Mouse (Mus musculus) c-Kit-positive CD71-positive TER-119-negative erythroid progenitor cells, embryonic 14.5 days (primary cell): ENCODE measurements at regions not wholly inside any gene's neighbourhood (a gene's known extent, or its start where the extent isn't known, plus 50 kb on each side); places are given as distances from the start of the nearest gene placed in this dataset.

ENCODE experiments used
- DNase-seq: peaks from one replicate; pipeline ENCODE4 v3.0.0-alpha.2; 2013; ENCODE audit warnings: low read depth

- no peak for DNase-seq
Observed at GRCm38 (mm10) chr8:112933815-112934214, 364.0 kb downstream of the Cntnap4 start.

DNA sequence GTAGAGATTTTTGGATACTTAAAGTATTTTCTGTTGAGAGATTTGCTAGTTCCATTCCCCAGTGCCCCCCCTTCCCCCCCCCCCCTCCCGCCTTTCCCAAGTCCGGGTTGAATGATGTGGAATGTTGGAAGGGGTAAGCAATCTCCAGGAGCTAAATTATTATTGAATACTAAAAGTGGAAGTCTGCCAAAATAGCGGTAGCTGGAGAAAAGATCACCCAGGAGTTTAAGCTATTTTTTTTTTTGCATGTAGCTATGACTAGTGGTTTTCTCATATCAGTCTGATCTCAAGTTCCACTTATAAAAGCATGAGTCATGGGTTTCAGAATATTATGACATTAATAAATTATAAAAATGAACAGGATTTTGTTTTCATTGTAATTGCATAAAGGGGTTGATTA lies 365.6 kb downstream of the Cntnap4 start:
- DNase-seq, result no peak

GRCm38 (mm10) chr8:112935897-112936719 lies 366.3 kb downstream of the Cntnap4 start:
- DNase-seq, result no peak

DNA sequence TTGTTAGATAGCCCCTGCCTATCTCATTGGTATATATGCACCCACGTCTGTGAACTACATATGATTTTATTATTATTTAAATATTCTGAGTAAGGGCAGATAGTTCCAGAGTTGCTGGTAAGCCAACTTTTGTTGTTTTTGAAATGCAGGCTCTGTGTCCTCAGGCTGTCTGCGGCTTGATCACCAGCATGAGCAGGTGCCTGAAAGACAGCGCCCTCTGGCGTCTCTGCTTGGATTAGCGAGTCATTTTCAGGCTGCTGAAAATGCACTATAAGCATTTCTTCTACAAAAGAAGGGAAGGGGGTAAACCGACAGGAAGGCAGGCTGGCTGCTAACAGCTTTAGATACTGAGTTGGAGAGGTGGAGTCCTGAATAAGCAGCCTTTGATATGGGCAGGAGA lies 402.6 kb downstream of the Cntnap4 start:
- DNase-seq, result peak; percentile 1

DNA sequence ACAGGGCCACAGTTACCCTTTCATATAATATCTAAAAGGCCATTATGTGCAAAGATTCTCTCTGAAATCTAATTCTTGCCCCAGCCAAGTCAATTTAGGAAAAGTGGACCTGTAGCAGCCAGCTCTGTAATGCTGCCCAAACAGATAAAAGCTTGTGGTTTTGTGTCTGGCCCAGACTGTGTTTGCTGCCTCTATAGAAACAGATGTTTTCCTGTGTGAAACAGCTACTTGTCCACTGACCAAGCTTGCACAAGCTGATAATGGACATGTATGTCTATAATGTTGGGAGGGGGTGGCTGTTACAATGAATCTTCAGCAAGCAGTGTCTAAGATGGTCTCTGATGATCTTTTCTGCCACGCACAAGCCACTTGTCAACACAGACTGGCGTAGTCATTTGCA lies 405.9 kb downstream of the Cntnap4 start:
- DNase-seq, result no peak

DNA sequence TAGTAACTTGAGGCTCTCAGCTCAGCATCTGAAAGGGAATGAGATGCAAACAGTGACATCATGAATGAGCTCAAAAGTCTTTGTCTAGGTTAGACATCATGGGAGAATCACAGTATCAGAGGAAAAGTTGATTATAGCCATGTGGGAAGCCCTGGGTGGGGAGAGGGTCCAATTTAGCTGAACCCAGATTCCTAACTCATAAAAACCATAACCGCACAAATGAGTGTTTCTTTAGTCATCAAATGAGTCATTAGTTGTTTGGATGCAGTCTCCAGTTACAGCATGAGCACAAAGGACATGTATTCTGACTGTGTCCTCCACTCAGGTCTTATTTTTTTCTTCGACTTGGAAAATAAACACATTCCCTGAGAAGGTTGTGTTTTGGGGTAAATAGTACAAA lies 406.5 kb downstream of the Cntnap4 start:
- DNase-seq, result no peak

DNA sequence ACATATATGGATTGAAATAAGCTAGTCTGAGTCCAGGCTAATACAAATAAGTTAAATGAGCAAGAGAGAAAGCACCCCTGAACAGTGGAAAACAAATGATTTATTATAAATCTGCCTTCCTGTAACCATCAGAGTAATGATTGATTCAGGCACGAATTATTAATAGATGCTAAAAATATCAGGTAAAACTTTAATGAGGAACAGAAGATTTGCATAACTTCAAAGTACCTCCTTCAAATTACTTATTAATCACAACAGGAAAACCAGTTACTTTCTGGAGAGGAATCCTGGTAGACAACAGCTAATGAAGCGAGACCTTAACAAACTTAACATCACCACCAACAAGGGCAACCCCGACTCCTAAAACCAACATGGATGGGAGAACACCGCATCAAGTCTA lies 423.9 kb downstream of the Cntnap4 start:
- DNase-seq, result no peak

- no peak for DNase-seq
Observed at GRCm38 (mm10) chr8:113007356-113007755, 437.5 kb downstream of the Cntnap4 start.

- no peak for DNase-seq
Observed at GRCm38 (mm10) chr8:113028880-113029279, 459.0 kb downstream of the Cntnap4 start.

GRCm38 (mm10) chr8:113051770-113052473 lies 482.1 kb downstream of the Cntnap4 start:
- no peak for DNase-seq

GRCm38 (mm10) chr8:113065246-113066169 lies 495.7 kb downstream of the Cntnap4 start:
- DNase-seq, result no peak

DNA sequence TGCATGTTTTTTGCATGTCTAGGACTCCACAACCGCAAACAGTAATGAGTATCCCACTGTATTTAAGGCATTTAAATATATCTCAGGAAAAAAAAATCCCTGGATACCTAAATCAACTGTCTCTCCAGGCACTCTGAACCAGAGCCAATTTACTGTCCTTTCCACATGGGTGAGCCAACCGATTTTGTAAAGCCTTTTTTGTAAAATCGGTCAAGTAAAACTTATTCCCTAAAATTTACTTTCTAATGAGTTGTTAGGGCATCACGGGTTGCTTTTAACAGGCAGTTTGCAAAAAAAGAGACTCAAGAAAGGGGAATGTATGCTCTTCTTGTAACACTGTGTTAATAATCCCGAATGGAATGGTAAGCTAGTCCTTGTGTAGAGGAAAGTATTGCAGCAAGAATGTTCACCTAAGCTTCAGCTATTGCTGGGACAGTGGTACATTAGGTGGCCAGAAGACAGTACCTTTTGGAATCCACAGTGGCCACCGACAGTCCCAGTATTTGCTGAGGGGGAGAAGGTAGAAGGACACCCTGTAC lies 496.4 kb downstream of the Cntnap4 start:
- no peak for DNase-seq

- DNase-seq, result no peak
Observed at GRCm38 (mm10) chr8:113083976-113084375, 514.1 kb downstream of the Cntnap4 start.

- no peak for DNase-seq
Observed at GRCm38 (mm10) chr8:113087586-113087985, 517.7 kb downstream of the Cntnap4 start.

GRCm38 (mm10) chr8:113111665-113112064 lies 523.7 kb upstream of the Mon1b start:
- no peak for DNase-seq

DNA sequence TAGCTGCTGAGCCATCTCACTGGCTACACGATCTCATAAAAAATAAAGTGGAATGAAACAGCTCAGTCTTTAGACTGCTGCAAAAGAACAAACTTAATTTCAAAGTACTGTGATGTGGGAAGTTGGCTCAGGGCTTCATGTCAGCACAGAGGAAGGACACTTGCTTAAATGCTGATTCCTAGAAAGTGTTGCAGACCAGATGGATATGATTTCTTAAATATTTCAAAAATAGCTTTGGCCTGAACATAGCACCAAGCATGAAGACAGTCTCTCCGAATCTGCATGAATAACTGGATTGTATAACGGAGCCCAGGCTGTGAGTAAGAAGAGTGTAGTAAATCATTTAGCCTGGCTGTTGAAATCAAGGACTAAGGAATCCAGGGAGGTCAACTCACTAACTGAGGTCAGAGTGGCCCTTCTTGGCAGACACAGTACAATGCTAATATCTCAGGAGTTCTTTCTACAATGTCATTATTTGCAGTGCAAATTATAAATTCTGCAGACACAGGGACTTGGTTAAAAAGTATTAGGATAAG lies 521.2 kb upstream of the Mon1b start:
- DNase-seq, result no peak

DNA sequence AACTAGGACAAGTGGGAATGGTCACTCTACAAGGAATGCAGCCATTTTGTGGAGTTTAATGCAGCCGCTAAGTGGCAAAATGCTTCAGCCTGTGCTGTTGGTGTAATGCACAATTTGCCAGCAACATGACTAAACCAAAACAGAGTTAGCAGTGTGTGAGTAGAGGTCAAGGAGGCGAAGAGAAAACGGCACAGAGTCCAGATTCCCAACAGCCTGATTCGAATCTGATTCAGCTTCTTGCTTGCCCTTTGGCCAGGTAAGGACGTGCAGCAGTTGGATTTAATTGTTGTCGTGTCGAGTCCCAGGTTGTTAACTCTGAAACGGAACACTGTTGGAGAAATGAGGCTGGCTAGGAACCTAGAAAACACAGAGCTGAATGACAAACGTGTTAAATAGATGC lies 518.1 kb upstream of the Mon1b start:
- DNase-seq, result no peak

- no peak for DNase-seq
Observed at GRCm38 (mm10) chr8:113125586-113125985, 509.8 kb upstream of the Mon1b start.

GRCm38 (mm10) chr8:113137361-113137760 lies 498.0 kb upstream of the Mon1b start:
- no peak for DNase-seq

GRCm38 (mm10) chr8:113140021-113140420 lies 495.4 kb upstream of the Mon1b start:
- no peak for DNase-seq

DNA sequence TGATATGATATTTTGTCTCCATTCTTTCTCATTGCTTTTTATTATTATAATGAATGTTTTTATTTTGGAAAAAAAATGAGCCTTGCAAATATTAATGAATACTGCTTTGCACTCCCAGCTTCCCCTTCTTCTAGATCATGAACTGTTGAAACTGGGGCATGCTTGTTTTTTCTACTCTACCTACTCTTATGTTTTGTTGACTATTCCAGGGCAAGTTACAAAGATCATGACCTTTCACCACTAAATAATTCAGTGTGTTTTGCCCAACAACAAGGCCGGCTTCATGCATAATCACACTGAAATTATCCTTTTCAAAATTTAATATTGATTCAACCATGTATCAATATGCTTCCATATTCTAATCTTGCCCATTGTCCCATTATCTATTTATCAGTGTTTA lies 494.3 kb upstream of the Mon1b start:
- DNase-seq, result no peak

- no peak for DNase-seq
Observed at GRCm38 (mm10) chr8:113176591-113176990, 458.8 kb upstream of the Mon1b start.
